Mouse (Mus musculus): Measurements from ENCODE around the gene Rngtt. TPM values are rescaled to one million over a fixed set of nuclear protein-coding genes. Genes with fewer than 3 reads are reported as not detected.
A peak's percentile ranks its signal among the peaks of the same experiment; 100 is the strongest.

The Rngtt gene
- polyA plus RNA-seq, 1 experiment, result 3.4 TPM

- WGBS, result 95% methylated on average over 3 of the region's 3 CpGs
- Histone ChIP-seq H3K27me3 (replicated peaks; ENCODE audit: control insufficient read depth, insufficient read depth, low read length) (no peaks in the 10 kb centered on the region), H3K4me3 (ENCODE audit: insufficient read depth, low read depth, low read length) (no peak overlapping the region), H3K36me3 (ENCODE audit: control insufficient read depth, insufficient read depth, low read length) (no peaks in the 10 kb centered on the region), H3K4me1 (ENCODE audit: control insufficient read depth, insufficient read depth, low read length) (no peaks in the 10 kb centered on the region), H3K27ac (ENCODE audit: insufficient read depth, low read depth, low read length) (no peak overlapping the region)
- TF ChIP-seq POLR2A (IDR thresholded peaks at IDR 0.05; ENCODE audit: low read depth, low read length) (no peak), CTCF (conservative IDR thresholded peaks at IDR 0.05; ENCODE audit: insufficient read depth, insufficient read length, low read depth, low read length) (no peak)
- DNase-seq, result no peak
Observed at GRCm38 (mm10) chr4:33523774-33524173, 213.7 kb downstream of the Rngtt start.

GRCm38 (mm10) chr4:33524481-33525141 is 214.5 kb downstream of the Rngtt start:
- 72% methylated on average over 10 of the region's 10 CpGs for WGBS
- DNase-seq, result peak; percentile 44
- Histone ChIP-seq H3K27ac (ENCODE audit: insufficient read depth, low read depth, low read length) (no peak overlapping the region), H3K27me3 (replicated peaks; ENCODE audit: control insufficient read depth, insufficient read depth, low read length) (no peaks in the 10 kb centered on the region), H3K4me3 (ENCODE audit: insufficient read depth, low read depth, low read length) (no peak overlapping the region), H3K4me1 (ENCODE audit: control insufficient read depth, insufficient read depth, low read length) (no peaks in the 10 kb centered on the region), H3K36me3 (ENCODE audit: control insufficient read depth, insufficient read depth, low read length) (no peaks in the 10 kb centered on the region)
- TF ChIP-seq POLR2A (IDR thresholded peaks at IDR 0.05; ENCODE audit: low read depth, low read length) (no peak), CTCF (conservative IDR thresholded peaks at IDR 0.05; ENCODE audit: insufficient read depth, insufficient read length, low read depth, low read length) (no peak)

- no peaks in the 10 kb centered on the region for H3K4me1 ChIP-seq (ENCODE audit: control insufficient read depth, insufficient read depth, low read length)
Observed at GRCm38 (mm10) chr4:33525272-33525671, 215.2 kb downstream of the Rngtt start.

GRCm38 (mm10) chr4:33526092-33526491 is 216.0 kb downstream of the Rngtt start:
- Histone ChIP-seq H3K36me3 (ENCODE audit: control insufficient read depth, insufficient read depth, low read length) (no peaks in the 10 kb centered on the region), H3K27ac (ENCODE audit: insufficient read depth, low read depth, low read length) (no peak overlapping the region), H3K27me3 (replicated peaks; ENCODE audit: control insufficient read depth, insufficient read depth, low read length) (no peaks in the 10 kb centered on the region), H3K4me1 (ENCODE audit: control insufficient read depth, insufficient read depth, low read length) (no peaks in the 10 kb centered on the region), H3K4me3 (ENCODE audit: insufficient read depth, low read depth, low read length) (no peak overlapping the region)
- 52% methylated on average over 7 of the region's 7 CpGs for WGBS
- TF ChIP-seq POLR2A (IDR thresholded peaks at IDR 0.05; ENCODE audit: low read depth, low read length) (no peak), CTCF (conservative IDR thresholded peaks at IDR 0.05; ENCODE audit: insufficient read depth, insufficient read length, low read depth, low read length) (no peak)
- DNase-seq, result no peak

More at GRCm38 (mm10) chr4:33525272-33525671, 215.2 kb downstream of the Rngtt start:
- 98% methylated on average over 4 of the region's 4 CpGs for WGBS
- Histone ChIP-seq H3K4me3 (ENCODE audit: insufficient read depth, low read depth, low read length) (no peak overlapping the region), H3K27me3 (replicated peaks; ENCODE audit: control insufficient read depth, insufficient read depth, low read length) (no peaks in the 10 kb centered on the region), H3K36me3 (ENCODE audit: control insufficient read depth, insufficient read depth, low read length) (no peaks in the 10 kb centered on the region), H3K27ac (ENCODE audit: insufficient read depth, low read depth, low read length) (no peak overlapping the region)
- TF ChIP-seq POLR2A (IDR thresholded peaks at IDR 0.05; ENCODE audit: low read depth, low read length) (no peak), CTCF (conservative IDR thresholded peaks at IDR 0.05; ENCODE audit: insufficient read depth, insufficient read length, low read depth, low read length) (no peak)
- no peak for DNase-seq

- WGBS, result 54% methylated on average over 9 of the region's 9 CpGs
- no peak for DNase-seq
- TF ChIP-seq CTCF (conservative IDR thresholded peaks at IDR 0.05; ENCODE audit: insufficient read depth, insufficient read length, low read depth, low read length) (no peak), POLR2A (IDR thresholded peaks at IDR 0.05; ENCODE audit: low read depth, low read length) (no peak)
Observed at GRCm38 (mm10) chr4:33526675-33527074, 216.6 kb downstream of the Rngtt start.

GRCm38 (mm10) chr4:33532596-33532995 is 222.5 kb downstream of the Rngtt start:
- Histone ChIP-seq H3K27me3 (replicated peaks; ENCODE audit: control insufficient read depth, insufficient read depth, low read length) (no peaks in the 10 kb centered on the region), H3K4me3 (ENCODE audit: insufficient read depth, low read depth, low read length) (no peak overlapping the region), H3K36me3 (ENCODE audit: control insufficient read depth, insufficient read depth, low read length) (no peaks in the 10 kb centered on the region), H3K4me1 (ENCODE audit: control insufficient read depth, insufficient read depth, low read length) (no peaks in the 10 kb centered on the region), H3K27ac (ENCODE audit: insufficient read depth, low read depth, low read length) (no peak overlapping the region)
- WGBS, result 80% methylated on average over 8 of the region's 8 CpGs
- DNase-seq, result no peak
- TF ChIP-seq CTCF (conservative IDR thresholded peaks at IDR 0.05; ENCODE audit: insufficient read depth, insufficient read length, low read depth, low read length), result no peak
- TF ChIP-seq POLR2A (IDR thresholded peaks at IDR 0.05; ENCODE audit: low read depth, low read length), result no peak

More at GRCm38 (mm10) chr4:33526675-33527074, 216.6 kb downstream of the Rngtt start:
- no peaks in the 10 kb centered on the region for H3K27me3 ChIP-seq (replicated peaks; ENCODE audit: control insufficient read depth, insufficient read depth, low read length)
- no peak overlapping the region for H3K27ac ChIP-seq (ENCODE audit: insufficient read depth, low read depth, low read length)
- H3K4me1 ChIP-seq (ENCODE audit: control insufficient read depth, insufficient read depth, low read length), result no peaks in the 10 kb centered on the region
- no peak overlapping the region for H3K4me3 ChIP-seq (ENCODE audit: insufficient read depth, low read depth, low read length)
- H3K36me3 ChIP-seq (ENCODE audit: control insufficient read depth, insufficient read depth, low read length), result no peaks in the 10 kb centered on the region

GRCm38 (mm10) chr4:33544755-33545576 is 234.9 kb downstream of the Rngtt start:
- H3K4me1 ChIP-seq (ENCODE audit: control insufficient read depth, insufficient read depth, low read length), result no peaks in the 10 kb centered on the region
- H3K27me3 ChIP-seq (replicated peaks; ENCODE audit: control insufficient read depth, insufficient read depth, low read length), result no peaks in the 10 kb centered on the region
- H3K4me3 ChIP-seq (ENCODE audit: insufficient read depth, low read depth, low read length), result no peak overlapping the region
- WGBS, result 61% methylated on average over 13 of the region's 13 CpGs
- TF ChIP-seq POLR2A (IDR thresholded peaks at IDR 0.05; ENCODE audit: low read depth, low read length) (no peak), CTCF (conservative IDR thresholded peaks at IDR 0.05; ENCODE audit: insufficient read depth, insufficient read length, low read depth, low read length) (no peak)
- H3K36me3 ChIP-seq (ENCODE audit: control insufficient read depth, insufficient read depth, low read length), result no peaks in the 10 kb centered on the region
- DNase-seq, result peak; percentile 9
- H3K27ac ChIP-seq (ENCODE audit: insufficient read depth, low read depth, low read length), result no peak overlapping the region

All from kidney, adult 2 months (tissue).